17 mouse cellular contexts compared by ENCODE assay signal in genomic region chr17:7717945-7718344, GRCm38 (mm10).
"Had no signal": no experiment of that assay in that cellular context is flagged by ENCODE, and none has a peak within 500 bp of the region (broad histone marks: within the 10 kb centered on the region; RNA-seq: fewer than 3 reads in every experiment).

No protein-coding gene starts in this region.

- H3K9me3 ChIP-seq: liver, embryonic 13.5 days; liver, embryonic 15.5 days; midbrain, embryonic 13.5 days; midbrain, embryonic 15.5 days; neural tube, embryonic 12.5 days; stomach, embryonic 15.5 days had no signal

- H3K27me3 ChIP-seq: liver, embryonic 13.5 days; liver, embryonic 15.5 days; megakaryocyte, embryonic 14.5 days; midbrain, embryonic 13.5 days; midbrain, embryonic 15.5 days; neural tube, embryonic 12.5 days; stomach, embryonic 15.5 days had no signal

- H3K9ac ChIP-seq: liver, embryonic 13.5 days; liver, embryonic 15.5 days; liver, postnatal 0 days; midbrain, embryonic 13.5 days; midbrain, embryonic 15.5 days; neural tube, embryonic 12.5 days; stomach, embryonic 15.5 days had no signal

- DNase-seq: liver; liver, embryonic 13.5 days; liver, postnatal 0 days; right cerebral cortex, postnatal 14 days; thymus, adult 2 months; thymus, postnatal 25 days; thymus, postnatal 4 days had no signal

- H3K4me1 ChIP-seq: liver, embryonic 13.5 days; liver, embryonic 15.5 days; megakaryocyte, embryonic 14.5 days; midbrain, embryonic 13.5 days; midbrain, embryonic 15.5 days; neural tube, embryonic 12.5 days; stomach, embryonic 15.5 days had no signal

- ATAC-seq: liver, postnatal 0 days; midbrain, embryonic 13.5 days; midbrain, embryonic 15.5 days had no signal

- H3K27ac ChIP-seq: liver, embryonic 13.5 days; liver, embryonic 15.5 days; macrophage; midbrain, embryonic 13.5 days; midbrain, embryonic 15.5 days; neural tube, embryonic 12.5 days; stomach, embryonic 15.5 days; stomach, postnatal 0 days had no signal

- H3K36me3 ChIP-seq: liver, embryonic 13.5 days; liver, embryonic 15.5 days; midbrain, embryonic 13.5 days; midbrain, embryonic 15.5 days; neural tube, embryonic 12.5 days; stomach, embryonic 15.5 days had no signal

- H3K4me2 ChIP-seq: liver, embryonic 11.5 days; liver, embryonic 13.5 days; liver, embryonic 15.5 days; midbrain, embryonic 11.5 days; midbrain, embryonic 13.5 days; midbrain, embryonic 15.5 days; neural tube, embryonic 12.5 days; stomach, embryonic 15.5 days had no signal

- H3K4me3 ChIP-seq: liver, embryonic 13.5 days; liver, embryonic 15.5 days; megakaryocyte, embryonic 14.5 days; midbrain, embryonic 13.5 days; midbrain, embryonic 15.5 days; neural tube, embryonic 12.5 days; stomach, embryonic 15.5 days had no signal
